Mouse (Mus musculus) G1E (cell line): ENCODE measurements around the gene Podn.

Experiments used
- CTCF ChIP-seq: IDR thresholded peaks from 2 replicates; pipeline ENCODE4 v1.5.1; 2012; ENCODE audit warnings: low read depth, low read length, inconsistent platforms, mixed read lengths
- GATA1 ChIP-seq: IDR thresholded peaks from 2 replicates; pipeline ENCODE4 v1.6.1; 2012; ENCODE audit warnings: borderline replicate concordance, low read length, inconsistent platforms, mixed read lengths
- POLR2AphosphoS5 ChIP-seq: IDR thresholded peaks from 2 replicates; pipeline ENCODE4 v1.6.1; 2012; ENCODE audit warnings: low read depth, low read length, inconsistent platforms; ENCODE audit not compliant: insufficient replicate concordance
- TAL1 ChIP-seq: conservative IDR thresholded peaks from 2 replicates; pipeline ENCODE4 v1.6.1; 2012; ENCODE audit warnings: low read depth, low read length, inconsistent platforms, mixed read lengths

- TF ChIP-seq CTCF (no peak), GATA1 (no peak), POLR2AphosphoS5 (no peak), TAL1 (no peak)
Measured at GRCm38 (mm10) chr4:108077224-108077955, 18.9 kb downstream of the Podn start.
